Mouse (Mus musculus) liver, adult 2 months (tissue): ENCODE results near the gene Olfr1395. TPM values are rescaled to one million over a fixed set of nuclear protein-coding genes. Genes with fewer than 3 reads are reported as not detected.

Source experiments
- DNase-seq: peaks from one replicate; pipeline ENCODE4 v3.0.0-alpha.2; 2011; ENCODE audit warnings: low read depth, low spot score; ENCODE audit errors: extremely low read depth
- H3K27ac ChIP-seq: fragments of 200-500 bp; replicated peaks from 2 replicates; pipeline ENCODE4 v1.5.1; 2012; ENCODE audit warnings: low read depth, mild to moderate bottlenecking, control low read depth, inconsistent platforms, low read length; ENCODE audit not compliant: insufficient read depth
- H3K27me3 ChIP-seq: fragments of 200-500 bp; 2 replicates; pipeline ENCODE4 v1.6.1; 2012; ENCODE audit warnings: mild to moderate bottlenecking, moderate library complexity, low read length, inconsistent platforms; ENCODE audit not compliant: control insufficient read depth, insufficient read depth
- H3K36me3 ChIP-seq: fragments of 200-500 bp; 2 replicates; pipeline ENCODE4 v1.6.1; 2012; ENCODE audit warnings: low read length, inconsistent platforms; ENCODE audit not compliant: control insufficient read depth, insufficient read depth
- H3K4me1 ChIP-seq: fragments of 200-500 bp; 2 replicates; pipeline ENCODE4 v1.6.1; 2011; ENCODE audit warnings: low read length; ENCODE audit not compliant: control insufficient read depth, insufficient read depth
- H3K4me3 ChIP-seq: fragments of 200-500 bp; 2 replicates; pipeline ENCODE4 v1.5.1; 2011; ENCODE audit warnings: low read depth, mild to moderate bottlenecking, control low read depth, low read length, moderate library complexity; ENCODE audit not compliant: insufficient read depth
- H3K79me2 ChIP-seq: fragments of 200-500 bp; 2 replicates; pipeline ENCODE4 v1.6.1; 2012; ENCODE audit warnings: inconsistent platforms, mild to moderate bottlenecking, low read length, moderate library complexity; ENCODE audit not compliant: control insufficient read depth, insufficient read depth
- H3K9ac ChIP-seq: fragments of 200-500 bp; 2 replicates; pipeline ENCODE4 v1.6.1; 2012; ENCODE audit warnings: low read depth, mild to moderate bottlenecking, control low read depth, inconsistent platforms, low read length
- CTCF ChIP-seq: fragments of 200-500 bp; IDR thresholded peaks from 2 replicates; pipeline ENCODE4 v1.5.1; 2011; ENCODE audit warnings: low read depth, low read length, control low read depth
- POLR2A ChIP-seq: fragments of 200-500 bp; IDR thresholded peaks from 2 replicates; pipeline ENCODE4 v1.6.1; 2011; ENCODE audit warnings: low read length, control low read depth; ENCODE audit not compliant: insufficient read depth; ENCODE audit errors: extremely low read depth
- WGBS: fragments of 180-500 bp; shearing (Covaris S2); methylation state at CpG from one replicate; pipeline ENCODE4 v1.1.7; 2018; 5-methylcytosine and 5-hydroxymethylcytosine counted together
- polyA plus RNA-seq: library from polyadenylated mRNA; depleted of rRNA; stranded (reverse); fragments of >200 nt; gene quantifications from 2 replicates; pipeline ENCODE4 v1.2.3, GENCODE M21; 2012; rRNA removed
- total RNA-seq: library from RNA; depleted of rRNA; stranded (reverse); fragments of >200 nt; gene quantifications from 2 replicates; pipeline ENCODE4 v1.2.3, GENCODE M21; 2014; rRNA removed

Gene Olfr1395
- total RNA-seq (not detected in 2 replicates), polyA plus RNA-seq (not detected in 2 replicates)

DNA sequence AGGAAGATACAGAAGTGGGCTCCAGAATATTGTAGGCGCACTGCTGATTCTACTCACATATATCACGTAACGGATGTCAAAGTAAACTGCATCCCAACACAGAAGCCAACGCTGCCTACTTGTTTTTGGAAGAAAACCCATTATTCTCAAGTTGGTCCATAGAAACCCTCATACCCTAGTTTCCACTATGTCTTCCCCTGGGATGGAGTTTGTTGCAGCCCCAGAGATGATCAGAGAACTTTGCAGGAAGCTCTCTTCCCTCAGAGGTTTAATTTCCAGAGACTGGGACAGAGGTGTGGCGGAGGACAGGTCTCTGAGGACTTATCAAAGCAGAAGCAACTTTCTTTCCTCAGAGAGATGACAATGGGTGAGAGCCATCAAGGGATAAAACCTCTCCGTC, at the start of gene Olfr1395:
Gene Olfr1395 (plus strand): TSS at position 301 of the 400 bp plus-strand sequence.
- TF ChIP-seq CTCF = no peak
- no peak for TF ChIP-seq POLR2A
- Histone ChIP-seq H3K27ac (no peak within 1 kb of the TSS), H3K9ac (no peak within 1 kb of the TSS), H3K4me3 (no peak within 1 kb of the TSS), H3K36me3 (no peaks in the 10 kb centered on the region), H3K27me3 (no peaks in the 10 kb centered on the region), H3K4me1 (no peaks in the 10 kb centered on the region), H3K79me2 (no peaks in the 10 kb centered on the region)
- DNase-seq = no peak
- 92% methylated on average over 6 of the region's 6 CpGs for WGBS

DNA sequence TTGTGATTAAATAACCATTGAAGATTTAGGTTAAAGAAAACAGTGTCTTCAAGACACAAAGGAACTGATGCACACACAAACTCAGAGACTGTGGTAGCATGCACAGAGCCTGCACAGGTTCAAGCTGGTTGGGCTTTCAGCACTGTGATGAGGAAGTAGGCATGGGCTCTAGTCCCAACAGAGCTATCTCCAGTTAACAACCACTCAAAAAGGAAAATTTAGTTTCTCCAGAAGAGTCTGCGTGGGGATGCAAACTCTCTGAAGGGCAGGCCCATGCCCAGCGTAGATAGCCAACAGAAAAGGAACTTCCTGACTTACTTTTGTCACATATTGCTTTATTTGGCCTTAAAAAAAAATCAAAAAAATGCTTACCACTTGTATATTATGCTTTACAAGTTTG, 49.3 kb upstream of the Olfr1395 start:
- H3K36me3 ChIP-seq = peaks cover 6% of the 10 kb centered on the region
- no peaks in the 10 kb centered on the region; the same call in 1 of the 2 replicates for H3K79me2 ChIP-seq
- no peak overlapping the region for H3K9ac ChIP-seq
- no peak overlapping the region for H3K4me3 ChIP-seq
- 88% methylated on average over 2 of the region's 2 CpGs for WGBS
- H3K27ac ChIP-seq = no peak overlapping the region
- DNase-seq = no peak
- H3K4me1 ChIP-seq = peaks cover 17% of the 10 kb centered on the region
- no peak for TF ChIP-seq POLR2A
- no peak for TF ChIP-seq CTCF
- no peaks in the 10 kb centered on the region for H3K27me3 ChIP-seq

DNA sequence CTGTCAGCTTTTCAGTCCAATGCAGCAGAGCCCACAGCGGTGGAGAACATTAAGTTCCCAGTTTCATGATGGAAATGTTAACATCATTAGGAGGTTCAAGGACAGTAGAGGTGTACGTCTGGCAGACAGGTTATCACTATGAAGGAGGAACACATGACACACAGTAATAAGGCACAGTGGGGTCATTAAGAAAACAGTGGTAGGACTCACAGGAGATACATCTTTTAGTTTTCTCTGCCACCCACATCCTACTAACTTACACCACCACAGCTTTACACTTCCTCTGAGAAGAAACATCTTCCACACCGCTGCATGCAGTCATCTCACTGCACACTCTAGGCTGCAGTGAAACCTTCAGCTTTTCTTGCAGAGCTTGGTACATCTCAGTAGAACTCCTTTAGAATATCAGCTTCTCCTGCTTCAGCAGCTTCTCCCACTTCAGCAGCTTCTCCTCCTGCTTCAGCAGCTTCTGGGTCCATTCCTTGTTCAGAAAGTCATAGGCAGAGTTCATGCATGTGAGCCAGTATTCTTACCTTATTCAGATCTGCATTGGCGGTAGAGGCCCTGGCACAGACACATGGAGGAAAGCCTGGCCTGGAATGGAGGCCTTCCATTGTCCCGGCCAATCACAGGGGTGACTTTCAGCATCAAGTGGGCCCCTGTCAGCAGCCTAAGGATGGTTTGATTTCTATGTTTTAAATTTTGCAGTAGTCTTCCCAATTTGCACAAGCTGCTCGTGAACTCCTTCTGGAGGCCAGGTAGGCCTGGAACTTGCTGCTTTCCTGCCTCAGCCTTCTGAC, 48.0 kb upstream of the Olfr1395 start:
- H3K4me3 ChIP-seq = no peak overlapping the region
- 77% methylated on average over 6 of the region's 6 CpGs for WGBS
- H3K27me3 ChIP-seq = no peaks in the 10 kb centered on the region
- H3K9ac ChIP-seq = no peak overlapping the region
- peaks cover 16% of the 10 kb centered on the region for H3K4me1 ChIP-seq
- no peak overlapping the region for H3K27ac ChIP-seq
- no peak for DNase-seq
- peaks cover 8% of the 10 kb centered on the region for H3K36me3 ChIP-seq
- TF ChIP-seq POLR2A (no peak), CTCF (no peak)
- no peaks in the 10 kb centered on the region; the same call in 1 of the 2 replicates for H3K79me2 ChIP-seq

DNA sequence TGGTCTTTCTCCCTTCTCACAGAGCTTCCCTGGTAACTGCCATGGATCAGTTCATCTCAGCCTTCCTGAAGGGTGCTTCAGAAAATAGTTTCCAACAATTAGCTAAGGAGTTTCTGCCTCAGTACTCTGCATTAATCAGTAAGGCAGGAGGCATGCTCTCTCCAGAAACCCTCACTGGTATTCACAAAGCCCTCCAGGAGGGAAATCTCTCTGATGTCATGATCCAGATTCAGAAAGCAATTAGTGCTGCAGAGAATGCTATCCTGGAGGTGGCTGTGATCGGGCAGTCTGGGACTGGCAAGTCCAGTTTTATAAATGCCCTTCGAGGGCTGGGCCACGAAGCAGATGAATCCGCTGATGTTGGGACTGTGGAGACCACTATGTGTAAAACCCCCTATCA, 46.7 kb upstream of the Olfr1395 start:
- no peak for TF ChIP-seq POLR2A
- TF ChIP-seq CTCF = no peak
- 98% methylated on average over 4 of the region's 4 CpGs for WGBS
- Histone ChIP-seq H3K4me3 (no peak overlapping the region), H3K79me2 (no peaks in the 10 kb centered on the region; the same call in 1 of the 2 replicates), H3K4me1 (peaks cover 10% of the 10 kb centered on the region), H3K27ac (no peak overlapping the region), H3K36me3 (peaks cover 8% of the 10 kb centered on the region), H3K27me3 (no peaks in the 10 kb centered on the region), H3K9ac (no peak overlapping the region)
- DNase-seq = no peak

DNA sequence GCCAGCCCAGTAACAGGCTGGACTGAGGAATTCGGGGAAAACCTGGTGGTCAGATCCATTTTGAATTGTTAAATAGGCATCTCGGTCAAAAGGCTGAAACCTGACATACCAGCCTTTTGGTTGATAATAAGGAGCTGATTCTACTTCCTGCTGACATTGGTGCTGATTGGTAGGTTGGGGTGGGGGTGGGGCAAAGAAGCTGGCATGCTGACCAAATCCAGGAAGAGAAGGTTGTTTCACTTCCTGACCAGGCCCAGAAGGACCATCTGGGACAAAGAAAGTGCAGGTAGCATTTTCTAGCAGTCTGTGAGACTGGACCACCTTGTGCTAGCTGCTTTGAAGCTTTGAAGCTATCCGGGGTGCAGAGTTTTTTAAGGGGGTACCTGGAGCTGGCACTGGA, 41.7 kb upstream of the Olfr1395 start:
- Histone ChIP-seq H3K36me3 (peaks cover 6% of the 10 kb centered on the region), H3K79me2 (no peaks in the 10 kb centered on the region; the same call in 1 of the 2 replicates), H3K4me3 (no peak overlapping the region), H3K4me1 (peaks cover 5% of the 10 kb centered on the region), H3K27me3 (no peaks in the 10 kb centered on the region), H3K9ac (no peak overlapping the region), H3K27ac (no peak overlapping the region)
- TF ChIP-seq POLR2A (no peak), CTCF (no peak)
- DNase-seq = no peak
- 90% methylated on average over 3 of the region's 3 CpGs for WGBS

DNA sequence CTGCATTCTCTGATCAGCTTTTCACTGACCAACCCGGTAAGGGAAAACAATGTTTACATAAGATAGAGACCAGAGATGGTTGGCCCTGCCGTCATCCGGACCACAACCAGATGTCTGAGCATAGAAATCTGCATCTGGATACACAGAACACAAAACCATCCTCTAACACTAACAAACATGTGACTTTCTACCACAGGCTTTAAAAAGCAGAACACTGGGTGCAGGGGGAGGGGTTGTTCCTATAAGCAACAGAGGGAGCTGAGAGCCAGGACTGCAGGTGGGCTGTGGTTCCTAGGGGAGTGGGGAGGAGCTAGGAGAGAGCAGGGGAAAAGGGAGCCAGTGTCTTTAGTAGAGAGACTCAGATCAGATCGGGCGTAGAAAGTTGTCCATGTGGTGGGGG, 40.6 kb upstream of the Olfr1395 start:
- no peak for DNase-seq
- no peaks in the 10 kb centered on the region for H3K79me2 ChIP-seq
- H3K27ac ChIP-seq = no peak overlapping the region
- no peak overlapping the region for H3K9ac ChIP-seq
- H3K27me3 ChIP-seq = no peaks in the 10 kb centered on the region
- H3K36me3 ChIP-seq = peaks cover 5% of the 10 kb centered on the region
- WGBS = 61% methylated on average over 5 of the region's 5 CpGs
- no peak for TF ChIP-seq CTCF
- no peak for TF ChIP-seq POLR2A
- peaks cover 5% of the 10 kb centered on the region; the same call in 1 of the 2 replicates for H3K4me1 ChIP-seq
- H3K4me3 ChIP-seq = no peak overlapping the region
